Mouse (Mus musculus) kidney, postnatal 0 days (tissue): ENCODE results near the gene Disp2. TPM values are rescaled to one million over a fixed set of nuclear protein-coding genes. Genes with fewer than 3 reads are reported as not detected.

Source experiments
- ATAC-seq: fragments of 200-750 bp; cut with Nextera tagmentation; replicated peaks from 2 replicates; pipeline ENCODE4 v1.8.0; 2017; ENCODE audit warnings: low read depth, moderate number of reproducible peaks, moderate TSS enrichment, moderate library complexity; ENCODE audit not compliant: low FRiP score
- DNase-seq: peaks from one replicate; pipeline ENCODE4 v3.0.0-alpha.2; 2016; ENCODE audit warnings: low spot score
- H3K27ac ChIP-seq: fragments of 300-500 bp; sonication (generic); 2 replicates; pipeline ENCODE4 v1.5.1; 2014; ENCODE audit warnings: mild to moderate bottlenecking
- H3K27me3 ChIP-seq: fragments of 300-500 bp; sonication (generic); 2 replicates; pipeline ENCODE4 v1.6.1; 2014; ENCODE audit warnings: low read length, mixed read lengths; ENCODE audit not compliant: insufficient read depth
- H3K36me3 ChIP-seq: fragments of 300-500 bp; sonication (generic); 2 replicates; pipeline ENCODE4 v1.6.1; 2014; ENCODE audit warnings: low read length, mixed read lengths; ENCODE audit not compliant: insufficient read depth
- H3K4me1 ChIP-seq: fragments of 300-500 bp; sonication (generic); replicated peaks from 2 replicates; pipeline ENCODE4 v1.6.1; 2014; ENCODE audit warnings: antibody characterized with exemption, low read length, mixed read lengths; ENCODE audit not compliant: insufficient read depth
- H3K4me2 ChIP-seq: fragments of 300-500 bp; sonication (generic); 2 replicates; pipeline ENCODE4 v1.6.1; 2014; ENCODE audit warnings: mild to moderate bottlenecking, low read length, moderate library complexity, mixed read lengths
- H3K4me3 ChIP-seq: fragments of 300-500 bp; sonication (generic); replicated peaks from 2 replicates; pipeline ENCODE4 v1.5.1; 2014; ENCODE audit warnings: low read depth, low read length
- H3K9ac ChIP-seq: fragments of 300-500 bp; sonication (generic); 2 replicates; pipeline ENCODE4 v1.6.1; 2014; ENCODE audit warnings: low read depth, low read length
- H3K9me3 ChIP-seq: fragments of 300-500 bp; sonication (generic); replicated peaks from 2 replicates; pipeline ENCODE4 v1.6.1; 2016; ENCODE audit warnings: low read length, inconsistent platforms, mixed read lengths
- CTCF ChIP-seq: IDR thresholded peaks from 2 replicates; pipeline ENCODE4 v1.5.1; 2016; ENCODE audit warnings: antibody characterized with exemption, low read depth, mild to moderate bottlenecking, moderate library complexity
- WGBS: fragments of 180-500 bp; shearing (Covaris S2); extraction: QIAGEN DNeasy Blood & Tissue Kit; methylation state at CpG from one replicate; pipeline ENCODE4 v1.1.7; 2014; 5-methylcytosine and 5-hydroxymethylcytosine counted together
- polyA plus RNA-seq: library from polyadenylated mRNA; unstranded; fragments of >200 nt; fragmentation: Nextera tagmentation; extraction: Ambion mirVana; gene quantifications from 2 replicates; pipeline ENCODE4 v1.2.1, GENCODE M21; 2015

Gene Disp2
- 0.01 and 0.05 TPM in 2 replicates for polyA plus RNA-seq

GRCm38 (mm10) chr2:118779504-118780480 lies at the start of gene Disp2:
Gene Disp2 (plus strand): TSS chr2:118779719.
- H3K4me2 ChIP-seq, result peak within 1 kb of the TSS; percentile 64
- ATAC-seq (peak; percentile 81), DNase-seq (peak; percentile 96)
- 0 out of 2 replicates have a peak, but pooled peaks cover 3% of the 10 kb centered on the region for H3K4me1 ChIP-seq
- peak within 1 kb of the TSS; percentile 18; the same call in 1 of the 2 replicates for H3K4me3 ChIP-seq
- 15% methylated on average over 39 of the region's 39 CpGs for WGBS
- H3K27ac ChIP-seq, result no peak within 1 kb of the TSS
- TF ChIP-seq CTCF, result peak; percentile 47; the same call in 1 of the 2 replicates
- H3K9me3 ChIP-seq, result no peaks in the 10 kb centered on the region
- H3K27me3 ChIP-seq, result no peaks in the 10 kb centered on the region
- no peak within 1 kb of the TSS for H3K9ac ChIP-seq
- no peaks in the 10 kb centered on the region for H3K36me3 ChIP-seq

- Histone ChIP-seq H3K4me2 (no peak overlapping the region), H3K9me3 (no peaks in the 10 kb centered on the region), H3K4me3 (no peak overlapping the region), H3K4me1 (peaks cover 11% of the 10 kb centered on the region), H3K36me3 (no peaks in the 10 kb centered on the region), H3K9ac (no peak overlapping the region), H3K27me3 (0 out of 2 replicates have a peak, but pooled peaks cover 3% of the 10 kb centered on the region), H3K27ac (no peak overlapping the region)
- DNase-seq, result no peak
- no peak for ATAC-seq
- TF ChIP-seq CTCF, result no peak
- WGBS, result 28% methylated on average over 8 of the region's 8 CpGs
Measured at GRCm38 (mm10) chr2:118729816-118730621, 49.5 kb upstream of the Disp2 start.

- H3K4me3 ChIP-seq, result no peak overlapping the region
- no peak overlapping the region for H3K9ac ChIP-seq
- H3K36me3 ChIP-seq, result no peaks in the 10 kb centered on the region
- TF ChIP-seq CTCF, result peak; percentile 86
- ATAC-seq (no peak), DNase-seq (peak; percentile 74)
- H3K4me1 ChIP-seq, result peaks cover 11% of the 10 kb centered on the region
- H3K4me2 ChIP-seq, result no peak overlapping the region
- 0 out of 2 replicates have a peak, but pooled peaks cover 3% of the 10 kb centered on the region for H3K27me3 ChIP-seq
- no peak overlapping the region for H3K27ac ChIP-seq
- H3K9me3 ChIP-seq, result no peaks in the 10 kb centered on the region
- WGBS, result 12% methylated on average over 3 of the region's 3 CpGs
Measured at GRCm38 (mm10) chr2:118730622-118730915, 49.0 kb upstream of the Disp2 start.

- TF ChIP-seq CTCF, result no peak
- H3K4me1 ChIP-seq, result peaks cover 11% of the 10 kb centered on the region
- 0 out of 2 replicates have a peak, but pooled peaks cover 3% of the 10 kb centered on the region for H3K27me3 ChIP-seq
- DNase-seq, result no peak
- H3K9ac ChIP-seq, result no peak overlapping the region
- H3K36me3 ChIP-seq, result no peaks in the 10 kb centered on the region
- no peak overlapping the region for H3K4me3 ChIP-seq
- no peak overlapping the region for H3K27ac ChIP-seq
- 83% methylated on average over 5 of the region's 5 CpGs for WGBS
- H3K9me3 ChIP-seq, result no peaks in the 10 kb centered on the region
- H3K4me2 ChIP-seq, result no peak overlapping the region
- ATAC-seq, result no peak
Measured at GRCm38 (mm10) chr2:118731981-118732380, 47.5 kb upstream of the Disp2 start.

GRCm38 (mm10) chr2:118733341-118733740 lies 46.2 kb upstream of the Disp2 start:
- DNase-seq (no peak), ATAC-seq (no peak)
- Histone ChIP-seq H3K9me3 (no peaks in the 10 kb centered on the region), H3K27ac (no peak overlapping the region), H3K4me1 (peaks cover 5% of the 10 kb centered on the region), H3K36me3 (no peaks in the 10 kb centered on the region), H3K27me3 (0 out of 2 replicates have a peak, but pooled peaks cover 3% of the 10 kb centered on the region), H3K9ac (no peak overlapping the region), H3K4me3 (no peak overlapping the region), H3K4me2 (no peak overlapping the region)
- WGBS, result 49% methylated on average over 5 of the region's 5 CpGs
- no peak for TF ChIP-seq CTCF

GRCm38 (mm10) chr2:118740341-118740740 lies 39.2 kb upstream of the Disp2 start:
- DNase-seq (no peak), ATAC-seq (no peak)
- no peak for TF ChIP-seq CTCF
- Histone ChIP-seq H3K4me2 (no peak overlapping the region), H3K27me3 (peaks cover 7% of the 10 kb centered on the region), H3K9me3 (no peaks in the 10 kb centered on the region), H3K9ac (no peak overlapping the region), H3K36me3 (no peaks in the 10 kb centered on the region), H3K4me3 (no peak overlapping the region), H3K4me1 (peaks cover 7% of the 10 kb centered on the region), H3K27ac (no peak overlapping the region)
- WGBS, result 59% methylated on average over 3 of the region's 3 CpGs
